Mouse (Mus musculus): Measurements from ENCODE around the gene Gm49450. TPM values are rescaled to one million over a fixed set of nuclear protein-coding genes. Genes with fewer than 3 reads are reported as not detected.
"Not testable (repeated sequence)": the region's sequence is repeated elsewhere in the genome, so short reads cannot be mapped to it uniquely, and the experiment has no call there.

Gene Gm49450
- total RNA-seq, 2 experiments from 2014 or later: not detected

DNA sequence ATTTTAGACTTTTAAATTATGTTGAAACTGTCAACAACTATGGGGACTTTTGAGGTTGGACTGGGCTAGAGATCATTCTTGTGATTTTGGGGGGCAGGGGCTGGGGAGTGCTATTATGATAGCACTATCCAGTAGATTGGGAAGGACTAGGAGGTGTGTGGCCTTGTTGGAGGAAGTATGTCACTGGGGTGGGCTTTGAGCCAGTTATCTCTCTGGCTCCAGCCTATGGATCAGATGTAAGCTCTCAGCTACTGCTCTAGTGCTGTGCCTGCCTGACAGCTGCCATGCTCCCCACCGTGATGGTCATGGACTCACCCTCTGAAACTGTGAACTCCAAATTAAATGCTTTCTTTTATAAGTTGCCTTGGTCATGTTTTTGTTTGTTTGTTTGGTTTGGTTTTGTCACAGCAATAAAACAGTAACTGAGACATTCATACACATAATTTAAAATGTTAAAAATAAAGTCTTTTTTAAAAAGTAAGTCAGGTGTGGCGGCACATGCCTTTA lies 30.3 kb downstream of the Gm49450 start:
- no peak for DNase-seq

DNA sequence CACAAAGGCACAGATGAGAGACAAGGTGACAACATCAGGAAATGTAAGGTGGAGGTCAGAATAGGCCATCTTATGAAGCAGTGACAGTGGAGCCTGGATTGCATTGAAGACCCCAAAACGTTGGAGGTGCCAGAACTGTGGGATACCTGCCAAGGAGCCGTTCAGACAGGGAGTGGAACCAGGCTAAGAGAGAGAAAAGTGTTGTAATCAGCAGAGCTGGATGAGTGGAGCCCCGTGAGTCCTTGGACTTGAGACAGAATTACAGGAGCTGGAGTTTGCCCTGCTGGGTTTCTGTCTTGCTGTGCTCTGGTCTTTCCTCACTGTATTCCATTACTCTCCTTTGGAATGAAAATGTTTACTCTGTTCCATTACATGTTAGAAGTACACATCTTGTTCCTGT lies 30.8 kb downstream of the Gm49450 start:
- no peak for DNase-seq

- DNase-seq: no peak
Measured at GRCm38 (mm10) chr15:98921510-98921909, 31.8 kb downstream of the Gm49450 start.

GRCm38 (mm10) chr15:98918499-98918895 lies 34.9 kb downstream of the Gm49450 start:
- DNase-seq: not testable (repeated sequence)

DNA sequence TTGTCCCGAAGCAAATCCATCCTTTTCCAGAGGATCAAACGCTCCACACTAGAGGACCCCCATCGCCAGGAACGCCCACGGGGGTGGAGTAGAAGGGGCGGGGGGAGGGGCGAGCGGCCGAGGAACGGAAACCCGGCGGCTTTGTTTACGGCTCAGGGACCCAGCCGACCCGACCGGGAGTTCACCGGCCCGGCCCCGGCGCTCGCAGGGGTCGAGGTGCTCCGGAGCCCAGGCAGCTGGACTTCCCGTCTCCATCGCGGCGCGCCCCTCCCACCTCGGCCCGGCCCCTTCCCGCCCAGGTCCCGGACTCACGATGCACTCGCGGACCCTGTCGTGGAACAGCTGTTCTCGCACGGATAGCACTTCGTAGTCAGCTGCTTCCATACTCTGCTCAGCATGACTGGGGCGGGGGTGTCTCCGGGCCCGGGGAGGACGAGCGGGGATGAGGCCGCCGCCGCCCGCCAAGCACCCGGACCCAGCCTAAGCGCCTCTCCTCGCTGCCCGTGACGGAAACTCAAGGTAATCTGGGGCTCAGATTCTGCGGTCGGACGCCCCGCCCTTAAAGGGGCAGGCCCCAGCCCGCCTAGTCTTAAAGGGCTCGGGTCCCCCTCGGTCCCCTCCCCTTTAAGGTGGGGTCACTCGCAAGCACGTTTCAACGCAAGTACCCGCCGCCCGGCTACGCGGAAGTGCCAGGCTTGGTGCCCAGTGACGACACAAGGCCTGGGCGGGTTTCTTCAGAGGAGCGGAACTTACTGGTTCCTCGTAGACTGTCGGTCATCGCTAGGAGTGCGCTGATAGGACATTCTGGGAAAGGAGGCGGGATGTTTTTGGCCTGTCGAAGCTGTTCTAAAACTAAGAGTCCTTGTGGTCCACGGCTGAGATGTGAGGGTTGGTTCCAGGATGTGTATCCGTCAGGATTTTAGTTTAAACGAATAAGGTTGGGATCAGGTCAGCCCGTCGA lies 35.5 kb downstream of the Gm49450 start, which contains the start of gene Lmbr1l:
Gene Lmbr1l, minus strand, starts transcription at position 694 of the 961 bp plus-strand sequence.
- DNase-seq: peak; percentile 100

DNA sequence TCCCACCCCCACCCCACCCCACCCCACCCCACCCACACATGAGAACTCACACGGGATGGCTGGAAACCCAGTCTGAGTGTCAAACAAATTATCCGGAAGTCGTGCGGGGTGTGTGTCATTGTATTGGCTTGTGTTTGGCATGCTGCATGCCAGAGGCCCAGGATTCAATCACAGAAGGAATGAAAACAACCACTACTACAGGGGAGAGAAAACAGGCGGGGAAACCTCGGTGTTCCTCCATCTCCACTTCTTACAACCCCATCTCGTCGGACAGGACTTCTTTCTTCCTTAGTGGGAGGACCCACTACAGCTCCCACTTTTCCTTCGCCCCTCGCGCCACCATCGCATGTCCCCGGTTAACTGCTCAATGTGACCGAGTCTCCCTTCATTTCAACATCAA lies 36.3 kb downstream of the Gm49450 start:
- no peak for DNase-seq

DNA sequence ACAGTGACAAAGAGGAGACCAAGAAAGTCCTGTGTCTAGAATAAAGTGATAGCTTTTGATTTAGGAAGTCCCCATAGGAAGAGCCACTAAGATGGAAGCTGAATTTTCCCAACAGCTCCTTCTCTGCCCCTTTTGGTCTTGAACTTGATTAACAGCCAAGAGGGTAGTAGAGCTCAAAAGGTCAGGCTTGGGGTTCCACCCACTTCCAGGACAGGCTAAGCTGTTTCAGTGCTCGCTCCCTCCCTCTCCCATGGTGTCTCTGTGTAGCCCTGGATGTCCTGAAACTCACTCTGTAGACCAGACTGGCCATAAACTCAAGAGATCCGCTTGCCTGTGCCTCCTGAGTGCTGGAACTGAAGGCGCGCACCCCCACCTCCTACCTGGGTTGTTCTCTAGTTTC lies 37.3 kb downstream of the Gm49450 start:
- DNase-seq: no peak

GRCm38 (mm10) chr15:98914903-98915302 lies 38.4 kb downstream of the Gm49450 start:
- DNase-seq: no peak

- DNase-seq: no peak
Measured at GRCm38 (mm10) chr15:98904692-98905091, 48.7 kb downstream of the Gm49450 start.

- DNase-seq: no peak
Measured at GRCm38 (mm10) chr15:98902600-98902999, 50.8 kb downstream of the Gm49450 start.

GRCm38 (mm10) chr15:98901530-98901929 lies 51.8 kb downstream of the Gm49450 start:
- DNase-seq: no peak

DNA sequence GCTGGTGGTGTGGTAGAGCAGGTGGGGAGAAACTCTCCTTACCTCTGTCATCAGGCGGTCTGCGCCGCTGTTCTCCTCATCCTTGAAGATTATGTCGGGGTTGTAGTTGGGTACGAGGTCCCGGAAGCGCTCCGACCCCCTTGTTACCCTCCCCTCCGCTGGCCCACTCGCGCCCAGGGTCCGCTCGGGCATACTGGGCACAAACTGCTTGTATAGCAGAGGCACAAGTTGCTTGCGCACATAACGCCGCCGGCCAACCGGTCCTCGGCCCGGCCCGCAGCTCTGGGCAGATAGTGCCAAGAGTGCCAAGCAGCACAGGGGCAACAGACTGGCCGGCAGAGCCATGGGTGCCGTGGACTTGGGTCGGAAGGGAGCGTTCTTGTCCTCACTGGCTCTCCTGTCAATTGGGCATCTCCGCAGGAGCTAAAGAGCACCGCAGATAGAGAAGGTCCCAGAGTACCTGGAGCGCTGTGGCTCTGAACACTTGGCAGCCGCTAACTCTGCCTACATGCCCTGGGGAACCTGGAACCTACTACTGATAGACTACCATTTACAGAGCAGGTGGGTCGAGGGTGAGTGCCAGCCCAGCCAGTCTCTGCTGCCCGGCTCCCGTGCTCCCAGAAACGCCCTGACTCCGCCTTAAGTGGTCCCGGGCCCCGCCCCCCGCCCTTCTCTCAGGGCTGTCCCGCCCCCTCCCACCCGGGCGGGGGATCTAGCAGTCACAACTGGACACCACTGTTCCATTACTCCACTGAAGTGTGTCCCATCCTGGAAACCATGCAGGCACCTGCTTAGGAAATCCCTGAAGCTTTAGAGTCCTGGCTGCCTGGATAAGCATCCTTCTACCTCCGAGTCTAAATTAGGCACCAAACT lies 55.2 kb downstream of the Gm49450 start, which contains the start of gene Dhh:
Gene Dhh, minus strand, starts transcription at position 613 of the 873 bp plus-strand sequence.
- DNase-seq: no peak

GRCm38 (mm10) chr15:98897495-98897894 lies 55.9 kb downstream of the Gm49450 start:
- DNase-seq: no peak

DNA sequence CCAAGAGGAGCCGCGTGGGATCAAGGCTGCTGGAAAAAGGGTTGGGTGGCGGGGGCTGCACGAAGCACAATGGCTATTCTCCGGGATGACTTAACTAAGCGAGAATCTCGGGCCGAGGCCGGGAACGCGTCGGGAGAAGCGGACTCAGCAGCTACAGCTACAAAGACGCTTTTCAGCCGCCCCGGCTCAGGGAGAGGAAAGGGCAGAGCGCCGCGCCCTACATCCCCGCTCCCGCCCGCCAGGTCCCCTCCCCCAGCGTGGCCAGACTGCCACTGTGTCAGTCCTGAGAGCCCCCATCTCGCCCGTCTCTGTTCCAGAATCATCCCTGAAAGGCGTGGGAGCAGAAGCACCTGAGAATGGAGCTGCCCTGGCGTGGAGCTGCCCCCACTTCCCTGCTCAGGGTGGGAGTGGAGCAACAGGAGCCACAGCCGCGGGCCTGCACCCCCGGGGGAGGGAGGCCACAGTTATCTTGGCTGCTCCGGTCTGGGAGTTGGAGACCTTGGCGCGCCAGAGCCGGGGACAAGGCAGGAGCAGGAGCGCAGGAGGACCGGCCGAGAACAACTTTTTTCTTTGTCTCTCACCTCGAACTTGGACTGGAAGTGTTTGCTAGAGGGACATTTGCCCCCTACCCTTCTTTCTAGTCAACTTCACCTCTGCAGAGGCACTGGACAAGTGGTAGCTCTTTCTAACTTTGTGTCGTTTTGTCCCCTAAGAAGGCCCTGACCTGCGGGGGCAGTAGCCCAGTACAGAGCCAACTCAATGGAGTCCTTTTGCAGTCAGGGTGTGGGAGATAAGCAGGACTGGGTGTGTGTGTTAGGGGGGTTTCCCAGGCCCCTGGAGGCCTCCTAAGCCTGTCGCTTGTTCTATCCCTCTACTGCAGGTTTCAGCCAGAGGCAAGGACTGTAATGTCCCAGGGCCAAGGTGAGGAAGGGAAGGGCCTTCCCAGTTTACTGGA lies 57.4 kb downstream of the Gm49450 start:
- DNase-seq: no peak

GRCm38 (mm10) chr15:98894746-98895634 lies 58.4 kb downstream of the Gm49450 start:
- no peak for DNase-seq

GRCm38 (mm10) chr15:98893940-98894745 lies 59.2 kb downstream of the Gm49450 start, which contains the start of gene Rhebl1:
TSS of gene Rhebl1 (minus strand) at chr15:98894540.
- DNase-seq: no peak

- no peak for DNase-seq
Measured at GRCm38 (mm10) chr15:98893036-98893435, 60.3 kb downstream of the Gm49450 start.

DNA sequence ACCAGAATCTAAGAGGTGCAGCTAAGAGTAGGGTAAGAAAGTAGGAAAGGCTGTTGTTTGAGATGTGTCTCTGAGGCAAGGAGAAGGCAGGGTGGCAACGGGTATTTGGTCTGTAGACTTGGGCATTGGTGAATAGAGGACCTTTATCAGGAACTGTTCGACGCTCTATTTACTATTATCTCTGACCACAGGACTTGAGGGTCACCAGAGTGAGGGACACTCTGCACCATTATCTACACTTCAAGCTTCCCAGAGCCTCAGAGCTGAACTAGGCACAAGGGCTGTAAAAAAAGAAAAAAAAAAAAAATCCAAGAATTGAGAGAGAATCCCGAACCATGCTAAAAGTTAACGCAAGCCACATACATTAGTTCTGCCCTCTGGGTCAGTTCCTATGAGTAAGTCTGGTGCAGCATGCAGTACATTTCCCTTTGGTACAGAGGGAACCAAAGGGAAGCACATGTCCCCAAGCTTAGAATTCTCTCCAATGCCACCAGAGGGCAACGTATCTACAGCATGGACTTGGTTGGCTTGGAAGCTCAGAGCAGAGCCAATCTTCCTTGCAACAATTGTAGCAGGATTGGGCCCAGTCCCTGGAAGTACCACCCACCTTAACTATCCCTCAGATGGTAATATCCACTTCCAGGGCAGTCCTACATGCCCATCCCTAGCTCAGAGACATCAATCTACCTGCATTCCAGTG lies 61.3 kb downstream of the Gm49450 start:
- peak; percentile 28 for DNase-seq
